Mouse (Mus musculus) splenic B cell, adult 2 months (primary cell): ENCODE results near the gene Wdr70.

ENCODE experiments used
- DNase-seq: peaks from one replicate; pipeline ENCODE4 v3.0.0-alpha.2; 2011; ENCODE audit warnings: low read depth, low spot score
- H3K27me3 ChIP-seq: 2 replicates; pipeline ENCODE4 v1.6.1; 2012; ENCODE audit warnings: mild to moderate bottlenecking, low read length, moderate library complexity, mixed read lengths; ENCODE audit not compliant: control insufficient read depth, poor library complexity, insufficient read depth, severe bottlenecking
- H3K36me3 ChIP-seq: 2 replicates; pipeline ENCODE4 v1.6.1; 2012; ENCODE audit warnings: mild to moderate bottlenecking, low read length, moderate library complexity, mixed read lengths; ENCODE audit not compliant: control insufficient read depth, poor library complexity, insufficient read depth, severe bottlenecking

Gene Wdr70

GRCm38 (mm10) chr15:7935571-7936165 is 163.3 kb downstream of the Wdr70 start:
- no peaks in the 10 kb centered on the region for H3K27me3 ChIP-seq
- no peaks in the 10 kb centered on the region for H3K36me3 ChIP-seq
- DNase-seq: no peak

DNA sequence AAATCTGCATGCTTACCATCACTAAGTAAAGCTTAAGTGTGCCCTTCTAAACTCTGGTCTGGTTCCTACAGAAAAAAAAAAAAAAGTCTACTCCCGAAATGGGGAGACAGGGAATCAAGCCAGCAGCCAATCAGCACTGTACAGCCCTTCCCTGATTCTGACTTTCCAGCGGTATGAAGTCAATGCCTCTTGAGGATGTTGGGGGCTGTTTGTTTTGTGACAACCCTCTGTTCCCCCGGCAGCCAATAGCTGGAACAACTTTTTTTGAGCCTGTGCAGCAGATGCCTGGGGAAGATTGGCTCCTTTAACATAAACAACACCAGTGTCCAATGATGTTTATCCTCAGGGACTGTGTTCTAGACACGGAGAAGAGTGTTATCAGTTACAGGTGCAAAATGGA is 164.4 kb downstream of the Wdr70 start:
- H3K27me3 ChIP-seq: no peaks in the 10 kb centered on the region
- no peak for DNase-seq
- H3K36me3 ChIP-seq: no peaks in the 10 kb centered on the region

GRCm38 (mm10) chr15:7934105-7934504 is 164.9 kb downstream of the Wdr70 start:
- DNase-seq: no peak
- Histone ChIP-seq H3K27me3 (no peaks in the 10 kb centered on the region), H3K36me3 (no peaks in the 10 kb centered on the region)

- H3K36me3 ChIP-seq: no peaks in the 10 kb centered on the region
- no peak for DNase-seq
Observed at GRCm38 (mm10) chr15:7931605-7932008, 167.4 kb downstream of the Wdr70 start.

GRCm38 (mm10) chr15:7925382-7925781 is 173.6 kb downstream of the Wdr70 start:
- peak; percentile 25 for DNase-seq
- no peaks in the 10 kb centered on the region for H3K27me3 ChIP-seq
- H3K36me3 ChIP-seq: no peaks in the 10 kb centered on the region

More at GRCm38 (mm10) chr15:7931605-7932008, 167.4 kb downstream of the Wdr70 start:
- H3K27me3 ChIP-seq: no peaks in the 10 kb centered on the region

- peaks cover 2% of the 10 kb centered on the region; the same call in 1 of the 2 replicates for H3K36me3 ChIP-seq
- DNase-seq: no peak
- H3K27me3 ChIP-seq: no peaks in the 10 kb centered on the region
Observed at GRCm38 (mm10) chr15:7923281-7923680, 175.7 kb downstream of the Wdr70 start.

DNA sequence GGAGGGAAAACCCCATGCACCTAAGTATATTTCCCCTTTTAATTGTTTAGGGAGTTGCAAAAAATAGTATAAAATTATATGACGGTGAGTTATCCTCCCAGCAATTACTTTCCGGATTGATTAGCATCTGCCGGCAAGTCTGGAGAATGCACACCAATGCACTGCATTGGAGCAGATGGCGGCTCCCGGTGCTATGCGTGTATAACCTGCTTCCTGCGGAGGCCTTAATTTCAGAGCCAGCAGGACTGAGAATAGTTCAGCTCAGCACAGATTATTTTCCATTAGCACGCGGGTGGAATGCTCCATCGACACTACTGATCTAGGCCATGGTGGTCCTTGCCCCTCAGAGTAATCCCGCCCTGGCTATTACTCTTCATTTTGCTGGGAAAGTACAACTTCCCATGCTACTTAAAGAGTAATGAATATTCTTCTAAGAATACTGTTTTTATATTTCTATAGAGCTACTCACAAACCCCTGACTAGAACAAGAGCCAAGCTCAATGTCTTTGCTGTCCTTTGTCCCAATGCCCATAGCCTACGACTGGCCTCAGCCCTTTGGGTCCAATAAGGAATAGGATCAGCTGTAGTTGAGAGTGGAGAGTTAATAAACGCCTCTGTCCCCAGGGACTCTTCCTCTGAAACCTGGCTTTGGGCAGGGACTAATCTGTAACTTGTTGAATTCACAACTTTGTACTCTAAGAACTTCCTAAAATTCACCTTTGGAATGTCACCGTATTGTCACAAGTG is 176.5 kb downstream of the Wdr70 start:
- Histone ChIP-seq H3K36me3 (peaks cover 2% of the 10 kb centered on the region; the same call in 1 of the 2 replicates), H3K27me3 (no peaks in the 10 kb centered on the region)
- no peak for DNase-seq

DNA sequence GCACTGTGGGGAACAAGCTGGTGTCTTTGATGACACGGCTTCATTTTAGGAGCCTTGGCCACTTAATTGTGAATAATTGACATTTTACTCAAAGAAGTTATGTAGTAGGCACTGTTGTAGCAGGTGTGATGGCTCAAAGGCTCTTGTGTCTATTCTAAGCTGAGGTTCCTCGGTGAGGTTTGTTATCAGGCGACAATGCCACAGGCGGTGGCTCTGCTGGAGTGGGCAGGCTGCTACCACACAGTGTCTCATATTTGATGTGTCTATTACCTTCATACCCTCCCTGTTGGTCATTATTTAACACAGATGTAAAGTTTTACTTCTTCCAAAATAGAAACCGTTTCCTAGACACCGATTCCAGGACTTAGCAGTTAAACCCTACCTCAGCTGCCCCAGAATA is 177.9 kb downstream of the Wdr70 start:
- DNase-seq: no peak
- Histone ChIP-seq H3K27me3 (no peaks in the 10 kb centered on the region), H3K36me3 (peaks cover 2% of the 10 kb centered on the region; the same call in 1 of the 2 replicates)

DNA sequence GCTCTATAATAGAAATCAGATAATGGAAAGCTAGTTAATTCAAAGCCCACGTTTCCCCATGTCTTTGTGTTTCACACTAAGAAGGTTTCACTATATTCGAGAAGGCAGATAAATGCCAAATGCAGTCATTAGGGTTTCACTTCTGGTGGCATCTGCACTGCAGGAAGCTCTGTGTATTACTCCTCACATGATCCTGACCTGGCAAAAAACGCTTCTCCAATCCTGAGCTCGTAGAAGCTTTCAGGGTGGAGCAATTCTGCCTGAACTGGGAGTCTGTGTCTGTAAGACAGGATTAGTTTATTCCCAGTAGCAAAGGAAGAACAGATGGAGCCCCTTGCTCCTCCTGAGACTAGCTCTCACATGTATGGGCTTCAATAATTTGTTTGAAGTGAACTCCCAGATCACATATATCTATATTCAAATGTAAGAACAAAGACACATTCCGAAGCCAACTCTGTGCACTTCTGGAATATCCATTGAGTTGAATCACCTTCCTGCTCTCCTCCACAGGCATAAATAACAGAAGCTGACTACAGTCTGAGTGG is 192.4 kb downstream of the Wdr70 start:
- Histone ChIP-seq H3K27me3 (no peaks in the 10 kb centered on the region), H3K36me3 (no peaks in the 10 kb centered on the region)
- DNase-seq: no peak

- Histone ChIP-seq H3K27me3 (no peaks in the 10 kb centered on the region), H3K36me3 (no peaks in the 10 kb centered on the region)
- peak; percentile 12 for DNase-seq
Observed at GRCm38 (mm10) chr15:7899286-7899685, 199.7 kb downstream of the Wdr70 start.

GRCm38 (mm10) chr15:7891547-7892282 is 207.3 kb downstream of the Wdr70 start:
- H3K36me3 ChIP-seq: peaks cover under 1% of the 10 kb centered on the region; the same call in 1 of the 2 replicates
- H3K27me3 ChIP-seq: no peaks in the 10 kb centered on the region
- no peak for DNase-seq

DNA sequence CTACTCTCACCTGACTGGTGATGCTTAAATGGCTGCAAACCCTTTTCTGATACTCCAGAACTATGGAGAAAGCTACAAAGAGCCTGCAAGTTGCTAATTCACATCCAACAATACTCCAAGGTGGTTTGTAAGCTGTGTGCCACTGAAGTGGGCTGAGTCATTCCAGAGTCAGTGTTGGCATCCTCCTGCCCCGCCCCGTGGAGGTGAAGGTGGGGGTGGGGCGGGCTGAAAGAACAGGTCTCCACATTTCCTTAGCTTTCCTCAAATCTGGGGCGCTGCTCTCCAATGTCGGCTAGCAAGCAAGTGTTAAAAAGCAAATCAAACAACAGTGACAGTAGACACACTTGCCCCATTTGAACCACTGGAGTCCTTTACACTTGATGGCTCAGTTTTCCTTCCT is 208.7 kb downstream of the Wdr70 start:
- DNase-seq: no peak
- H3K27me3 ChIP-seq: no peaks in the 10 kb centered on the region
- H3K36me3 ChIP-seq: peaks cover 2% of the 10 kb centered on the region; the same call in 1 of the 2 replicates

- Histone ChIP-seq H3K27me3 (no peaks in the 10 kb centered on the region), H3K36me3 (peaks cover 2% of the 10 kb centered on the region)
- no peak for DNase-seq
Observed at GRCm38 (mm10) chr15:7889362-7889674, 209.7 kb downstream of the Wdr70 start.

DNA sequence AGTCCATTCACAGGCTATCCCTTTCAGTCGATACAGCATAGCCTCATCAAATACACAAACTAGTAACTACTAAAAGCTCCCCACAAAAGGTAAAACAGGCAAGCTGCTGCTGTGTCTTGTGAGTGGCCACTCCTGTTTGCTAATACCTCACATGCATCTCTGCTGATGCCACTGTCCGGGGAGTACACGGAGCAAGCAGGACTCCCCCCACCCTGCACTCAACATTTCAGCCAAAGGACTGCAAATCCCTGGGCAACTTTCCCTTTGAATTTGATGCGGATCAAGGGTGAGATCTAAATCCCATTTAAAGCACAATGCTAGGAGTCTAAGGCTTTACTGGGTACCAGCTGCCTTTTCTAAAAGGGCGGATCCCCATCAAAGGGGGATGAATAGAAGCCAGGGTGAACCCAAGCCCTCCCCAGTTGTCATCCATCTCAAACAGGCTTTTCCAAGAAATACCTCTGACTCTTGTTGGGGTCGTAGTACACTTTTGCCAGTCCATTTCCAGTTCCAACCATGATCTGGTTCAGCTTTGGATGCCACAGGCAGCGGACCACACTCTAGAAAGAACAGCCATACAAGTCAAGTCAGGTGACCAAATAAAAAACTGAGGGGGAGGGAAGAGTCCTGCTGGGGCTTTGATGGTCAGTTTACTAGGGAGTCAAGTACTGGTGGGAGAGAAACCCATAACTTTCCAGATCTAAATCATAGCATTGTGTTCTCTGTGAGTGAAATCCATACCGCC is 210.2 kb downstream of the Wdr70 start:
- no peak for DNase-seq
- Histone ChIP-seq H3K36me3 (peaks cover 5% of the 10 kb centered on the region), H3K27me3 (no peaks in the 10 kb centered on the region)
